Mouse (Mus musculus) heart, adult 2 months (tissue): ENCODE data around the gene 5730455P16Rik.

Experiments used
- CTCF ChIP-seq: fragments of 200-600 bp; IDR thresholded peaks from 2 replicates; pipeline ENCODE4 v1.8.1; 2022; ENCODE audit warnings: antibody characterized with exemption, mild to moderate bottlenecking, moderate library complexity
- EP300 ChIP-seq: fragments of 200-500 bp; IDR thresholded peaks from 2 replicates; pipeline ENCODE4 v1.6.1; 2011; ENCODE audit warnings: low read depth, low read length, control low read depth; ENCODE audit not compliant: insufficient read depth
- POLR2A ChIP-seq: fragments of 200-500 bp; IDR thresholded peaks from 2 replicates; pipeline ENCODE4 v1.6.1; 2011; ENCODE audit warnings: mild to moderate bottlenecking, low read depth, low read length, control low read depth; ENCODE audit not compliant: insufficient read depth

- TF ChIP-seq CTCF (no peak), POLR2A (no peak), EP300 (no peak)
Measured at GRCm38 (mm10) chr11:80421421-80422047, 43.7 kb upstream of the 5730455P16Rik start.
